Mouse (Mus musculus): ENCODE results near the gene Gga3. TPM values are rescaled to one million over a fixed set of nuclear protein-coding genes. Genes with fewer than 3 reads are reported as not detected.

Gga3 gene
- total and polyA plus RNA-seq, 3 experiments, result 13.7 to 144 (median 58.5) TPM

DNA sequence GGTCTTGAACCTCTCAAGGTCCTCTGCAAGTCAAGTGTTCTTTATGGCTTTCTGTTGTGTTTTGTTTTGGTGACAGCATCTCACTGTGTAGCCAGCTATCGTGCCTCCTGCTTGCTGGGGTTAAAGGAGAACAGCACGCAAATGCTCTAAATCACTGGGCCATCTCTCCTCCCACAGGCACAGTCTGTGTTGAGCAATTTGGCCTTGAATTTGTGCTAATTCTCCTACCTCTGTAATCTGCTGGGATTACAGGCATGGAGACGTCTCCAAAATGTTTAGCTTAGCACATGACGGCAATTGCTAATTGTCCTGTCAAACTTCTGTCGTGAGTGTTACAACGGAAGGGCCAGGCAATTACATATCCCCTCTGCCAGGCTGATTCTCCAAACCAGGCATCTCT is 7.3 kb upstream of the Gga3 start:
- H3K36me3 ChIP-seq (replicated peaks), result peaks cover 79% of the 10 kb centered on the region
- no peaks in the 10 kb centered on the region for H3K27me3 ChIP-seq (ENCODE audit: insufficient read depth, low read length)
- H3K4me1 ChIP-seq (ENCODE audit: insufficient read depth, low read depth, low read length), result peaks cover 73% of the 10 kb centered on the region
- no peaks in the 10 kb centered on the region for H3K9me3 ChIP-seq (replicated peaks)
- DNase-seq (ENCODE audit: low spot score) (no peak), ATAC-seq (ENCODE audit: extremely low read depth, insufficient number of reproducible peaks, low FRiP score, poor library complexity, severe bottlenecking) (no peak)
- no peak for TF ChIP-seq CTCF (IDR thresholded peaks at IDR 0.05; ENCODE audit: low read depth, low read length)
- TF ChIP-seq GATA2 (IDR thresholded peaks at IDR 0.05; ENCODE audit: borderline replicate concordance, low read depth, low read length), result no peak
- TF ChIP-seq TAL1 (conservative IDR thresholded peaks at IDR 0.05; ENCODE audit: low read depth, low read length), result no peak
- TF ChIP-seq GATA1 (IDR thresholded peaks at IDR 0.05; ENCODE audit: borderline replicate concordance, low read length), result no peak
- TF ChIP-seq POLR2AphosphoS5 (IDR thresholded peaks at IDR 0.05; ENCODE audit: insufficient replicate concordance, low read depth, low read length), result no peak
- no peak overlapping the region for H3K4me3 ChIP-seq (ENCODE audit: low read depth, low read length)

DNA sequence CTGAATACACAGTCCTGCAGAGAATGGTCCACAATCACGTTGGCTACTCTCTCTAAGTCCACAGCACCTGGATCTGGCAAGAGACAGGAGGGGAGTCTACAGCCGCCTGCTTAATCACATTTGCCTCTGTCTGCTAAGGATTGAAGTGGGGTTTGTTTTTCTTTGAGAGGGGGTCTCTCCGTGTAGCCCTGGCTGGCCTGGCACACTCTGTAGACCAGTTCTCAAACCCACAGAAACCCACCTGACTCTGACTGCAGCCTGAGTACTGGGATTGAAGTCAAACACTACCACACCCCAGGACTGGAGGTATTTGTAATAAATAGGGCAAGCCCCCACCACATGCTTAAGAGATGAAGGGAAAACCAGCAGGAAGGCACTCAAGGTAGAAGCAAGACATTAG is 5.7 kb upstream of the Gga3 start:
- Histone ChIP-seq H3K9me3 (replicated peaks) (no peaks in the 10 kb centered on the region), H3K36me3 (replicated peaks) (peaks cover 79% of the 10 kb centered on the region), H3K4me1 (ENCODE audit: insufficient read depth, low read depth, low read length) (peaks cover 85% of the 10 kb centered on the region), H3K4me3 (ENCODE audit: low read depth, low read length) (peak overlapping the region; percentile 25; the same call in 1 of the 2 replicates), H3K27me3 (ENCODE audit: insufficient read depth, low read length) (no peaks in the 10 kb centered on the region)
- DNase-seq (ENCODE audit: low spot score), result no peak
- no peak for TF ChIP-seq CTCF (IDR thresholded peaks at IDR 0.05; ENCODE audit: low read depth, low read length)
- no peak for TF ChIP-seq GATA1 (IDR thresholded peaks at IDR 0.05; ENCODE audit: borderline replicate concordance, low read length)
- no peak for TF ChIP-seq POLR2AphosphoS5 (IDR thresholded peaks at IDR 0.05; ENCODE audit: insufficient replicate concordance, low read depth, low read length)
- TF ChIP-seq GATA2 (IDR thresholded peaks at IDR 0.05; ENCODE audit: borderline replicate concordance, low read depth, low read length), result no peak
- TF ChIP-seq TAL1 (conservative IDR thresholded peaks at IDR 0.05; ENCODE audit: low read depth, low read length), result no peak
- no peak for ATAC-seq (ENCODE audit: extremely low read depth, insufficient number of reproducible peaks, low FRiP score, poor library complexity, severe bottlenecking)

DNA sequence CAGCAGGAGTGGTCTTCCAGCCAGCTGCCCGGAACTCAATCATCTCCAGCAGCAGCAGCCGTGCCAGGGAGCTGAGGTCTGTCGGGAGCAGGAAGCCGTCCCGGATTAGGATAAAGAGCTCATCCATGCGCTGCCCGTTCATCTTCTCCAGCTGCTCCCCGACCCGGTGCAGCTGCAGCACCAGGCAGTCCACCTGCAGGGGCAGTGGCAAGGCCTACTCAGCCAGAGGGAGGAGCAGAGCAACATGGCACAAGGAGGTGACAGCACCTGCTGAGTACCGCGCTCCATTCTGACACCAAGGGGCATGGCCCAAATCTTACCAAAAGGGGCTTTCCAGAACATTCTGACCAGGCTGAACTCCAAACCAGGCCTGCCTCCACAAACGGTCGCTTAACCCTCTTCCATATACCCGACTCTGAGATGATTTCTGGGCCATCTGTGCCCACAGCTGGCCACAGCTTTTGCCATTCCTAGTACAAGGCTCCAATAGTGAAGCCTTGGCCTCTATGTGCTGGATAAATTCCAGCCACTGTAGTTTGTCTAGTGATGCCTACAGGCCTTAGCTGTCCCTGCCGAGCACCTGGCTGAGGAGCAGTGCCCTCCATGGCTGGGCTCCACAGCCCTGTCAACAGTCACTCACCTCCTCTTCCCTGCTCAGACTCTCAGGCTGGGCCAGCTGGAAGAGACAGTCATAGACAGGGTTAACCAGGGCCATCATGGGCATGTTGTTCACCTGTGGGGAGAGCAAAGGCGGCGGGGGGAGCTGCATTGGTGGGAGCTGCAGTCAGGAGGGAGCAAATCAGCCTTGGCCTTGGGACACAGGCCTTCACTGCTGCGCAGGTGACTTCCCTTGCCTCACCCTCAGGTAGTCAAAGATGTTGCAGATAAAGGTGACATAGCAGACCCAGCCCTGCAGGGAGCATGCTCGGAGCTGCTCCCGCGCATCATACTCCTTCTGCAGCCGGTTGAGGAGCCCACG is 4.9 kb upstream of the Gga3 start:
- Histone ChIP-seq H3K4me1 (ENCODE audit: insufficient read depth, low read depth, low read length) (peaks cover 79% of the 10 kb centered on the region), H3K4me3 (ENCODE audit: low read depth, low read length) (peak overlapping the region; percentile 25; the same call in 1 of the 2 replicates), H3K36me3 (replicated peaks) (peaks cover 71% of the 10 kb centered on the region), H3K9me3 (replicated peaks) (no peaks in the 10 kb centered on the region), H3K27me3 (ENCODE audit: insufficient read depth, low read length) (no peaks in the 10 kb centered on the region)
- ATAC-seq (ENCODE audit: extremely low read depth, insufficient number of reproducible peaks, low FRiP score, poor library complexity, severe bottlenecking) (no peak), DNase-seq (ENCODE audit: low spot score) (no peak)
- TF ChIP-seq POLR2AphosphoS5 (IDR thresholded peaks at IDR 0.05; ENCODE audit: insufficient replicate concordance, low read depth, low read length), result no peak
- no peak for TF ChIP-seq GATA2 (IDR thresholded peaks at IDR 0.05; ENCODE audit: borderline replicate concordance, low read depth, low read length)
- TF ChIP-seq TAL1 (conservative IDR thresholded peaks at IDR 0.05; ENCODE audit: low read depth, low read length), result no peak
- no peak for TF ChIP-seq GATA1 (IDR thresholded peaks at IDR 0.05; ENCODE audit: borderline replicate concordance, low read length)
- no peak for TF ChIP-seq CTCF (IDR thresholded peaks at IDR 0.05; ENCODE audit: low read depth, low read length)

DNA sequence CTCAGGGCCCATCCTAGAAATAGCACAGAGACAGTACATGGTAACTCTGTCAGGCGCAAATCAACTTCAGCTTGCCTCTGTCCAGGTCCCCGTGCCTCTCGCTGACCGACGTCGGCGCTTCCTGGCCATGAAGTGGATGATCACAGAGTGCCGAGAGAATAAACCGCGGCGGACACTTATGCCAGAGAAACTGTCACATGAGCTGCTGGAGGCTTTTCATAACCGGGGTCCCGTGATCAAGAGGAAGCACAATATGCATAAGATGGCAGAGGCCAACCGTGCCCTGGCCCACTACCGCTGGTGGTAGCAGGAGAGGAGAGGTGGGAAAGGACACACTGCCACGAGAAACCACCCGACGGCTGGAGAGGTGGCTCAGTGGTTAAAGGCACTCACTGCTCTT is 2.9 kb upstream of the Gga3 start:
- peaks cover 78% of the 10 kb centered on the region for H3K36me3 ChIP-seq (replicated peaks)
- ATAC-seq (ENCODE audit: extremely low read depth, insufficient number of reproducible peaks, low FRiP score, poor library complexity, severe bottlenecking) (no peak), DNase-seq (ENCODE audit: low spot score) (no peak)
- H3K4me1 ChIP-seq (ENCODE audit: insufficient read depth, low read depth, low read length), result peaks cover 74% of the 10 kb centered on the region
- H3K4me3 ChIP-seq (ENCODE audit: low read depth, low read length), result no peak overlapping the region
- no peaks in the 10 kb centered on the region for H3K9me3 ChIP-seq (replicated peaks)
- no peaks in the 10 kb centered on the region for H3K27me3 ChIP-seq (ENCODE audit: insufficient read depth, low read length)
- TF ChIP-seq CTCF (IDR thresholded peaks at IDR 0.05; ENCODE audit: low read depth, low read length) (no peak), POLR2AphosphoS5 (IDR thresholded peaks at IDR 0.05; ENCODE audit: insufficient replicate concordance, low read depth, low read length) (no peak), GATA2 (IDR thresholded peaks at IDR 0.05; ENCODE audit: borderline replicate concordance, low read depth, low read length) (no peak), GATA1 (IDR thresholded peaks at IDR 0.05; ENCODE audit: borderline replicate concordance, low read length) (no peak), TAL1 (conservative IDR thresholded peaks at IDR 0.05; ENCODE audit: low read depth, low read length) (no peak)

DNA sequence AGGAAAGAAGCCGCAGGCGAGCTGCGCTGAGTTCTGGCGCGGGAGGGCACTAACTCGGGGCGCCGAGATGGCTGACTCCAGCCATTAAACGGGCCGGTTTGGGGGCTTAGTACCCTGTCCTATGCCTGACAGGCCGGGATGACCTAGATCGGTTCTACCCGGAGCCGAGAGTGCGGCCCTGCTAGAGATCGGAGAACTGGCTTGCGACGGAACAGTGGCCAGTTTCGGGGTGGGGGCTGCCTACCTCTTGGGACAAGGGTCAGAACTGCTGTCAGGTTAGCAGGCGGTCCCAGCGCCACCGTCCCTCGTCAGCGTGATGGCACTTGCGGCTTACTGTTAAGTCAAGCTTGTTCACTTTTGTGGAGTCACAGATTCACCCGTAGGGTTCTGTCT is 449 bp upstream of the Gga3 start:
- no peaks in the 10 kb centered on the region for H3K9me3 ChIP-seq (replicated peaks)
- DNase-seq (ENCODE audit: low spot score), result peak; percentile 27
- peaks cover 79% of the 10 kb centered on the region for H3K36me3 ChIP-seq (replicated peaks)
- TF ChIP-seq POLR2AphosphoS5 (IDR thresholded peaks at IDR 0.05; ENCODE audit: insufficient replicate concordance, low read depth, low read length), result no peak
- peak overlapping the region; percentile 97 for H3K4me3 ChIP-seq (ENCODE audit: low read depth, low read length)
- ATAC-seq (ENCODE audit: extremely low read depth, insufficient number of reproducible peaks, low FRiP score, poor library complexity, severe bottlenecking), result no peak
- H3K4me1 ChIP-seq (ENCODE audit: insufficient read depth, low read depth, low read length), result peaks cover 78% of the 10 kb centered on the region
- no peaks in the 10 kb centered on the region for H3K27me3 ChIP-seq (ENCODE audit: insufficient read depth, low read length)

DNA sequence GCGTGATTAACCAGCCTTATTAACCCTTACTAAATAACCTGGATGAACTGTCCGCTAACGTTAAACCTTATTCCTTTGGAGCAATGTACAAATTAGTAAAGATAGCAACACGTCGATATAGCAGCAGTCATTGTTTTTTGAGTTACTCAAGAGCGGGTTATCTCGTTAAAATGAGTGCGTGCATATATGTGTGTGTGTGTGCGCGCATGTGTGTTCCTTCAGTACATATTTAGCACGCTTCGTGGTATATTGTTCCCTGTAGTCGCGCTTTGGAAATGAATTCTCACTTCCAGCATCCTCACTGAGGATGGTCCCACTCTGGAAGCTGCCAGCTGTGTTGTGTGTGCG is 749 bp downstream of the Gga3 start:
- DNase-seq (ENCODE audit: low spot score), result no peak
- no peak for ATAC-seq (ENCODE audit: extremely low read depth, insufficient number of reproducible peaks, low FRiP score, poor library complexity, severe bottlenecking)
- H3K36me3 ChIP-seq (replicated peaks), result peaks cover 72% of the 10 kb centered on the region
- peak overlapping the region; percentile 97 for H3K4me3 ChIP-seq (ENCODE audit: low read depth, low read length)
- peaks cover 80% of the 10 kb centered on the region for H3K4me1 ChIP-seq (ENCODE audit: insufficient read depth, low read depth, low read length)
- no peaks in the 10 kb centered on the region for H3K27me3 ChIP-seq (ENCODE audit: insufficient read depth, low read length)
- H3K9me3 ChIP-seq (replicated peaks), result no peaks in the 10 kb centered on the region
- no peak for TF ChIP-seq GATA1 (IDR thresholded peaks at IDR 0.05; ENCODE audit: borderline replicate concordance, low read length)
- no peak for TF ChIP-seq GATA2 (IDR thresholded peaks at IDR 0.05; ENCODE audit: borderline replicate concordance, low read depth, low read length)
- TF ChIP-seq POLR2AphosphoS5 (IDR thresholded peaks at IDR 0.05; ENCODE audit: insufficient replicate concordance, low read depth, low read length), result no peak
- TF ChIP-seq TAL1 (conservative IDR thresholded peaks at IDR 0.05; ENCODE audit: low read depth, low read length), result no peak
- no peak for TF ChIP-seq CTCF (IDR thresholded peaks at IDR 0.05; ENCODE audit: low read depth, low read length)

All from G1E (cell line).